Comparison of ENCODE assay signal across 8 mouse cellular contexts in genomic region chr3:52401162-52401928, GRCm38 (mm10).
A peak's percentile ranks its signal among the peaks of the same experiment; 100 is the strongest.
DNase-seq lines count a peak whose midpoint lies in the region; ATAC-seq and TF ChIP-seq lines count a peak whose summit lies in the region.

No protein-coding gene starts in this region.

- peak overlapping the region; percentile 75 for H3K4me2 ChIP-seq in heart, embryonic 15.5 days
- H3K4me2 ChIP-seq in kidney, postnatal 0 days (ENCODE audit: low read length), result peak overlapping the region; percentile 62
- peak overlapping the region; percentile 59 for H3K4me2 ChIP-seq in stomach, embryonic 15.5 days

- ATAC-seq in heart, embryonic 15.5 days (replicated peaks; ENCODE audit: insufficient number of reproducible peaks, insufficient read depth, low FRiP score, low read depth), result 0 out of 2 replicates have a peak, but pooled peaks have one; percentile 45
- 0 out of 2 replicates have a peak, but pooled peaks have one; percentile 29 for ATAC-seq in kidney, postnatal 0 days (replicated peaks; ENCODE audit: low FRiP score, low read depth)
- peak; percentile 44; the same call in 1 of the 2 replicates for ATAC-seq in stomach, embryonic 15.5 days (ENCODE audit: insufficient read depth, low FRiP score, low read depth)

- peak; percentile 43 to 45 for DNase-seq in cerebellum, postnatal 14 days
- DNase-seq in cerebellum, adult 9-10 months, result no peak
- peak; percentile 57 for DNase-seq in forebrain, embryonic 10.5 days (ENCODE audit: extremely low spot score, low spot score)
- DNase-seq in kidney, postnatal 0 days (ENCODE audit: low spot score), result peak; percentile 74
- peak; percentile 58 for DNase-seq in liver, adult 2 months (ENCODE audit: extremely low read depth, low read depth, low spot score)
- peak; percentile 77 for DNase-seq in naive thymus-derived CD4-positive, alpha-beta T cell, adult 2 months (ENCODE audit: low read depth)

- WGBS in forebrain, embryonic 10.5 days, result under 1% methylated on average over 26 of the region's 26 CpGs
- 3% methylated on average over 26 of the region's 26 CpGs for WGBS in heart, embryonic 15.5 days
- WGBS in kidney, postnatal 0 days, result 4% methylated on average over 26 of the region's 26 CpGs
- WGBS in liver, adult 2 months, result 12% methylated on average over 26 of the region's 26 CpGs
- WGBS in stomach, embryonic 15.5 days, result 3% methylated on average over 26 of the region's 26 CpGs

- H3K4me1 ChIP-seq in forebrain, embryonic 10.5 days, result peaks cover 40% of the 10 kb centered on the region
- peaks cover 24% of the 10 kb centered on the region for H3K4me1 ChIP-seq in heart, embryonic 15.5 days (replicated peaks)
- peaks cover 20% of the 10 kb centered on the region for H3K4me1 ChIP-seq in kidney, postnatal 0 days (replicated peaks; ENCODE audit: insufficient read depth, low read length)
- peaks cover 7% of the 10 kb centered on the region for H3K4me1 ChIP-seq in liver, adult 2 months (ENCODE audit: control insufficient read depth, insufficient read depth, low read length)
- H3K4me1 ChIP-seq in stomach, embryonic 15.5 days, result peaks cover 14% of the 10 kb centered on the region

- no peaks in the 10 kb centered on the region for H3K9me3 ChIP-seq in forebrain, embryonic 10.5 days
- no peaks in the 10 kb centered on the region for H3K9me3 ChIP-seq in heart, embryonic 15.5 days (replicated peaks)
- no peaks in the 10 kb centered on the region for H3K9me3 ChIP-seq in kidney, postnatal 0 days (replicated peaks; ENCODE audit: low read length)
- no peaks in the 10 kb centered on the region for H3K9me3 ChIP-seq in stomach, embryonic 15.5 days

- H3K27me3 ChIP-seq in forebrain, embryonic 10.5 days (ENCODE audit: poor library complexity, severe bottlenecking), result peaks cover 55% of the 10 kb centered on the region
- no peaks in the 10 kb centered on the region for H3K27me3 ChIP-seq in heart, embryonic 15.5 days
- no peaks in the 10 kb centered on the region for H3K27me3 ChIP-seq in kidney, postnatal 0 days (ENCODE audit: insufficient read depth, low read length)
- H3K27me3 ChIP-seq in liver, adult 2 months (ENCODE audit: control insufficient read depth, insufficient read depth, low read length), result no peaks in the 10 kb centered on the region
- H3K27me3 ChIP-seq in stomach, embryonic 15.5 days (replicated peaks), result no peaks in the 10 kb centered on the region

- peak overlapping the region; percentile 49 for H3K4me3 ChIP-seq in forebrain, embryonic 10.5 days
- H3K4me3 ChIP-seq in heart, embryonic 15.5 days, result peak overlapping the region; percentile 37
- peak overlapping the region; percentile 27 for H3K4me3 ChIP-seq in kidney, postnatal 0 days (replicated peaks; ENCODE audit: low read depth, low read length)
- H3K4me3 ChIP-seq in liver, adult 2 months (ENCODE audit: insufficient read depth, low read depth, low read length), result peak overlapping the region; percentile 27; the same call in 1 of the 2 replicates
- peak overlapping the region; percentile 23 for H3K4me3 ChIP-seq in stomach, embryonic 15.5 days (replicated peaks)

- peak overlapping the region; percentile 55 for H3K9ac ChIP-seq in heart, embryonic 15.5 days
- H3K9ac ChIP-seq in kidney, postnatal 0 days (ENCODE audit: low read depth, low read length), result peak overlapping the region; percentile 55
- H3K9ac ChIP-seq in liver, adult 2 months (ENCODE audit: low read depth, low read length), result peak overlapping the region; percentile 58
- H3K9ac ChIP-seq in stomach, embryonic 15.5 days, result no peak overlapping the region

- no peaks in the 10 kb centered on the region for H3K79me2 ChIP-seq in liver, adult 2 months (ENCODE audit: control insufficient read depth, insufficient read depth, low read length)

- H3K36me3 ChIP-seq in forebrain, embryonic 10.5 days (replicated peaks), result no peaks in the 10 kb centered on the region
- no peaks in the 10 kb centered on the region for H3K36me3 ChIP-seq in heart, embryonic 15.5 days
- no peaks in the 10 kb centered on the region for H3K36me3 ChIP-seq in kidney, postnatal 0 days (ENCODE audit: insufficient read depth, low read length)
- H3K36me3 ChIP-seq in liver, adult 2 months (ENCODE audit: control insufficient read depth, insufficient read depth, low read length), result no peaks in the 10 kb centered on the region
- no peaks in the 10 kb centered on the region for H3K36me3 ChIP-seq in stomach, embryonic 15.5 days

- peak overlapping the region; percentile 83 for H3K27ac ChIP-seq in forebrain, embryonic 10.5 days
- peak overlapping the region; percentile 55 for H3K27ac ChIP-seq in heart, embryonic 15.5 days
- peak overlapping the region; percentile 20; the same call in 1 of the 2 replicates for H3K27ac ChIP-seq in kidney, postnatal 0 days
- H3K27ac ChIP-seq in liver, adult 2 months (replicated peaks; ENCODE audit: insufficient read depth, low read depth, low read length), result peak overlapping the region; percentile 27
- H3K27ac ChIP-seq in stomach, embryonic 15.5 days, result peak overlapping the region; percentile 17; the same call in 1 of the 2 replicates

- TF ChIP-seq POLR2A in liver, adult 2 months (IDR thresholded peaks at IDR 0.05; ENCODE audit: extremely low read depth, insufficient read depth, low read length), result no peak

- TF ChIP-seq CTCF in kidney, postnatal 0 days (IDR thresholded peaks at IDR 0.05; ENCODE audit: low read depth), result no peak
- TF ChIP-seq CTCF in liver, adult 2 months (IDR thresholded peaks at IDR 0.05; ENCODE audit: low read depth, low read length), result peak; percentile 25; the same call in 1 of the 2 replicates

Comparison
In these comparisons a context has a peak if more than half of its experiments do, and no peak if none do; other contexts are left out.
1. H3K27ac ChIP-seq: peak in every context shown above with its lines; median percentile 83 in forebrain, embryonic 10.5 days; 55 in heart, embryonic 15.5 days; 27 in liver, adult 2 months; 20 in kidney, postnatal 0 days; 17 in stomach, embryonic 15.5 days.